Mouse (Mus musculus): ENCODE data around the gene Celsr3. TPM values are rescaled to one million over a fixed set of nuclear protein-coding genes. Genes with fewer than 3 reads are reported as not detected.

Celsr3 gene
- polyA plus RNA-seq, 2 experiments, result 0.06 to 0.19 TPM

- H3K4me1 ChIP-seq (replicated peaks; ENCODE audit: control insufficient read depth in 2 of 2, insufficient read depth in 2 of 2, low read length in 1 of 2), result peaks cover 4 to 7% of the 10 kb centered on the region in 2 experiments
- H3K27ac ChIP-seq, result no peak overlapping the region
- no peaks in the 10 kb centered on the region for H3K36me3 ChIP-seq (replicated peaks; ENCODE audit: control insufficient read depth, insufficient read depth, low read depth)
- DNase-seq (ENCODE audit: low read depth in 3 of 3, low spot score in 3 of 3), result no peak
- WGBS (ENCODE audit: insufficient replicate concordance), result 60% methylated on average over 5 of the region's 5 CpGs
- TF ChIP-seq EP300 (IDR thresholded peaks at IDR 0.05; ENCODE audit: low read depth) (no peak), CTCF (IDR thresholded peaks at IDR 0.05; ENCODE audit: low read depth) (no peak)
- H3K4me2 ChIP-seq (ENCODE audit: low read depth), result no peak overlapping the region
- H3K4me3 ChIP-seq (ENCODE audit: insufficient read depth in 1 of 2, low read depth in 2 of 2, low read length in 2 of 2), result no peak overlapping the region
- no peaks in the 10 kb centered on the region for H3K9me3 ChIP-seq (ENCODE audit: control insufficient read depth, low read length)
- no peak overlapping the region for H3K9ac ChIP-seq (replicated peaks)
- H3K27me3 ChIP-seq (ENCODE audit: control insufficient read depth, insufficient read depth, low read length), result no peaks in the 10 kb centered on the region
- no peak for ATAC-seq (ENCODE audit: insufficient read depth)
These were observed 29.2 kb downstream of the Celsr3 start for GRCm38 (mm10) chr9:108855335-108855734.

GRCm38 (mm10) chr9:108858792-108859527 is 32.8 kb downstream of the Celsr3 start:
- Histone ChIP-seq H3K9ac (replicated peaks) (no peak overlapping the region), H3K4me1 (replicated peaks; ENCODE audit: control insufficient read depth in 2 of 2, insufficient read depth in 2 of 2, low read length in 1 of 2) (peaks cover 0 to 4% of the 10 kb centered on the region in 2 experiments; a peak in 1 of 4 replicates), H3K27ac (no peak overlapping the region), H3K27me3 (ENCODE audit: control insufficient read depth, insufficient read depth, low read length) (no peaks in the 10 kb centered on the region), H3K4me3 (ENCODE audit: insufficient read depth in 1 of 2, low read depth in 2 of 2, low read length in 2 of 2) (no peak overlapping the region), H3K4me2 (ENCODE audit: low read depth) (no peak overlapping the region), H3K9me3 (ENCODE audit: control insufficient read depth, low read length) (no peaks in the 10 kb centered on the region), H3K36me3 (replicated peaks; ENCODE audit: control insufficient read depth, insufficient read depth, low read depth) (no peaks in the 10 kb centered on the region)
- WGBS (ENCODE audit: insufficient replicate concordance), result 65% methylated on average over 8 of the region's 8 CpGs
- no peak for DNase-seq (ENCODE audit: low read depth in 3 of 3, low spot score in 3 of 3)
- ATAC-seq (ENCODE audit: insufficient read depth), result no peak
- TF ChIP-seq CTCF (IDR thresholded peaks at IDR 0.05; ENCODE audit: low read depth) (no peak), EP300 (IDR thresholded peaks at IDR 0.05; ENCODE audit: low read depth) (no peak)

Small RNA genes within 50 kb of the gene (microRNA-seq; reads per million reads assigned to microRNA genes)
- gene Gm23156, result not detected

Other genes with a start within 250 kb of the Celsr3 start
- gene Wdr6, start 247.6 kb upstream of the Celsr3 start, polyA plus RNA-seq (2012; rRNA removed), result 8.4 and 9.4 TPM in 2 replicates
- 8.4 and 11.1 TPM in 2 replicates for gene Wdr6, start 247.6 kb upstream of the Celsr3 start, polyA plus RNA-seq (2014; fragmentation: Nextera tagmentation; extraction: Ambion mirVana)
- 0.52 and 0.54 TPM in 2 replicates for gene P4htm, start 228.7 kb upstream of the Celsr3 start, polyA plus RNA-seq (2012; rRNA removed)
- gene P4htm, start 228.7 kb upstream of the Celsr3 start, polyA plus RNA-seq (2014; fragmentation: Nextera tagmentation; extraction: Ambion mirVana), result 0.25 and 0.67 TPM in 2 replicates
- 15.3 and 17.7 TPM in 2 replicates for gene Arih2, start 176.9 kb upstream of the Celsr3 start, polyA plus RNA-seq (2012; rRNA removed)
- gene Arih2, start 176.9 kb upstream of the Celsr3 start, polyA plus RNA-seq (2014; fragmentation: Nextera tagmentation; extraction: Ambion mirVana), result 18.0 and 22.0 TPM in 2 replicates
- gene Slc25a20, start 164.2 kb upstream of the Celsr3 start, polyA plus RNA-seq (2012; rRNA removed), result 5.8 and 8.6 TPM in 2 replicates
- gene Slc25a20, start 164.2 kb upstream of the Celsr3 start, polyA plus RNA-seq (2014; fragmentation: Nextera tagmentation; extraction: Ambion mirVana), result 12.3 and 14.0 TPM in 2 replicates
- gene Prkar2a, start 137.0 kb upstream of the Celsr3 start, polyA plus RNA-seq (2012; rRNA removed), result 5.0 and 6.4 TPM in 2 replicates
- 9.9 and 10.1 TPM in 2 replicates for gene Prkar2a, start 137.0 kb upstream of the Celsr3 start, polyA plus RNA-seq (2014; fragmentation: Nextera tagmentation; extraction: Ambion mirVana)
- gene Ip6k2, start 42.5 kb upstream of the Celsr3 start, polyA plus RNA-seq (2012; rRNA removed), result 27.7 and 29.2 TPM in 2 replicates
- gene Ip6k2, start 42.5 kb upstream of the Celsr3 start, polyA plus RNA-seq (2014; fragmentation: Nextera tagmentation; extraction: Ambion mirVana), result 10.4 and 11.7 TPM in 2 replicates
- gene Nckipsd, start 18.0 kb upstream of the Celsr3 start, polyA plus RNA-seq (2012; rRNA removed), result 3.4 and 4.0 TPM in 2 replicates
- gene Nckipsd, start 18.0 kb upstream of the Celsr3 start, polyA plus RNA-seq (2014; fragmentation: Nextera tagmentation; extraction: Ambion mirVana), result 3.2 TPM in 2 replicates
- 4.1 and 4.6 TPM in 2 replicates for gene Slc26a6, start 27.0 kb downstream of the Celsr3 start, polyA plus RNA-seq (2012; rRNA removed)
- gene Slc26a6, start 27.0 kb downstream of the Celsr3 start, polyA plus RNA-seq (2014; fragmentation: Nextera tagmentation; extraction: Ambion mirVana), result 5.9 and 7.0 TPM in 2 replicates
- 0.08 TPM in 1 of 2 replicates, not detected in the other for gene Tmem89, start 88.3 kb downstream of the Celsr3 start, polyA plus RNA-seq (2012; rRNA removed)
- not detected in 2 replicates for gene Tmem89, start 88.3 kb downstream of the Celsr3 start, polyA plus RNA-seq (2014; fragmentation: Nextera tagmentation; extraction: Ambion mirVana)
- 200 and 206 TPM in 2 replicates for gene Uqcrc1, start 110.3 kb downstream of the Celsr3 start, polyA plus RNA-seq (2012; rRNA removed)
- 297 and 318 TPM in 2 replicates for gene Uqcrc1, start 110.3 kb downstream of the Celsr3 start, polyA plus RNA-seq (2014; fragmentation: Nextera tagmentation; extraction: Ambion mirVana)
- 0.45 and 0.66 TPM in 2 replicates for gene Col7a1, start 127.3 kb downstream of the Celsr3 start, polyA plus RNA-seq (2012; rRNA removed)
- 0.29 and 0.30 TPM in 2 replicates for gene Col7a1, start 127.3 kb downstream of the Celsr3 start, polyA plus RNA-seq (2014; fragmentation: Nextera tagmentation; extraction: Ambion mirVana)
- 0.06 TPM in 2 replicates for gene Ucn2, start 159.7 kb downstream of the Celsr3 start, polyA plus RNA-seq (2012; rRNA removed)
- gene Ucn2, start 159.7 kb downstream of the Celsr3 start, polyA plus RNA-seq (2014; fragmentation: Nextera tagmentation; extraction: Ambion mirVana), result not detected in 2 replicates
- gene Pfkfb4, start 165.5 kb downstream of the Celsr3 start, polyA plus RNA-seq (2012; rRNA removed), result 2.1 TPM in 2 replicates
- 1.9 and 2.8 TPM in 2 replicates for gene Pfkfb4, start 165.5 kb downstream of the Celsr3 start, polyA plus RNA-seq (2014; fragmentation: Nextera tagmentation; extraction: Ambion mirVana)
- gene Shisa5, start 212.2 kb downstream of the Celsr3 start, polyA plus RNA-seq (2012; rRNA removed), result 14.9 and 16.4 TPM in 2 replicates
- gene Shisa5, start 212.2 kb downstream of the Celsr3 start, polyA plus RNA-seq (2014; fragmentation: Nextera tagmentation; extraction: Ambion mirVana), result 16.0 TPM in 2 replicates
- gene Trex1, start 233.4 kb downstream of the Celsr3 start, polyA plus RNA-seq (2012; rRNA removed), result 12.0 and 14.1 TPM in 2 replicates
- gene Trex1, start 233.4 kb downstream of the Celsr3 start, polyA plus RNA-seq (2014; fragmentation: Nextera tagmentation; extraction: Ambion mirVana), result 5.0 and 6.1 TPM in 2 replicates
- 5.3 and 6.5 TPM in 2 replicates for gene Atrip, start 247.8 kb downstream of the Celsr3 start, polyA plus RNA-seq (2012; rRNA removed)
- 9.0 TPM in 2 replicates for gene Atrip, start 247.8 kb downstream of the Celsr3 start, polyA plus RNA-seq (2014; fragmentation: Nextera tagmentation; extraction: Ambion mirVana)

Data from liver, embryonic 14.5 days (tissue).